ENCODE assay signal across 18 mouse cellular contexts in the genomic region with DNA sequence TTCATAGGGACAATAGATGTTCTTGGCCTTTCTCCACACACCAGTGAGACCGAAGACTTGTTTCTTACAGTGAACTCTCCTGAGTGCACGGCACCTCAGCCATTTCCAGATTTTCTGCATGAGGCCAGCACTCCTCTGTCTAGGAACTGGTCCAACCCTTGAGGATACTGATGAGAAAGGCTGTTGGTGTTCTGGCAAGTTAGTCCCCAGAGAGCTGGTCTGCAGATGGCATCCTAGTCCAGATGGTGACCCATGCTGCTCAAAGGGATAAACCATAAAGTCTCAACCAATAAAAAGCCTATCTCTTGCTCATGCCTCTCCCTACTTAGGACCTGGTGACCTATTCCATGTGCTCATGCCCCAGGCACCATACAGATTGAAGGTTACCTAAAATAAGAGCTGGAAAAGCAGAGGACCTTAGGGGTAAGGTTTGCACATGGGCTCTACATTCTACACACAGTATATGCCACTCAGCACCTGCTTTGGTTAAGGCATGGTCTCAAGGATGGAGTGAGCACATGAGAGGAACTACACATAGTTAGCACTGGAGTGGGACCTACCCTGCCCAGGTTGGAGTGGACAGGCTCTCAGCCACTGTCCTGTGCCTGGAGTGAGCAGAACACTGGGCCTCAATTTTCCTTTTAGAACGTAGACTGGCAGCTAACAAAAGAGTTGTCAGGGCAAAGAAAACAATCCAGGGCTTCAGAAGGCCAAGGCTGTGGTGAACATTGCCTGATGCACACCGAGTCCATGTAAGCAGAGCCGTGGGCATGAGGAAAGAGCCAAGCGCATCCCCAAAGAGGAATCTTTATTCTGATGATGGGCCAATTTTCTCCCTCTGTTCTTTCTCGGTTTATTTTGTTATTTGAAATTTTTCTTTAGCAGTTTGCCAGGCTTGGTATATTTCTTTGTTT.
DNase-seq lines count a peak whose midpoint lies in the region; ATAC-seq and TF ChIP-seq lines count a peak whose summit lies in the region.
"Had no signal": no experiment of that assay in that cellular context is flagged by ENCODE, and none has a peak within 500 bp of the region (broad histone marks: within the 10 kb centered on the region; RNA-seq: fewer than 3 reads in every experiment).

No protein-coding gene starts in this region.

- no peak overlapping the region for H3K9ac ChIP-seq in hindbrain, embryonic 11.5 days (ENCODE audit: low read depth, low read length)
- no peak overlapping the region for H3K9ac ChIP-seq in forebrain, postnatal 0 days
- no peak overlapping the region for H3K9ac ChIP-seq in neural tube, embryonic 14.5 days (replicated peaks; ENCODE audit: low read depth, low read length)
- H3K9ac ChIP-seq in liver, postnatal 0 days (replicated peaks), result no peak overlapping the region
- H3K9ac ChIP-seq: liver, embryonic 13.5 days had no signal

- H3K4me2 ChIP-seq in hindbrain, embryonic 11.5 days (replicated peaks; ENCODE audit: low read depth, low read length), result no peak overlapping the region
- no peak overlapping the region for H3K4me2 ChIP-seq in forebrain, postnatal 0 days (ENCODE audit: low read depth)
- no peak overlapping the region for H3K4me2 ChIP-seq in neural tube, embryonic 14.5 days (ENCODE audit: low read depth, low read length)
- no peak overlapping the region for H3K4me2 ChIP-seq in liver, postnatal 0 days (ENCODE audit: low read depth, low read length)
- H3K4me2 ChIP-seq: liver, embryonic 13.5 days had no signal

- H3K4me3 ChIP-seq in hindbrain, embryonic 10.5 days, result no peak overlapping the region
- no peak overlapping the region for H3K4me3 ChIP-seq in hindbrain, embryonic 11.5 days (ENCODE audit: low read depth, low read length)
- H3K4me3 ChIP-seq in forebrain, postnatal 0 days (ENCODE audit: low read depth, low read length), result no peak overlapping the region
- no peak overlapping the region for H3K4me3 ChIP-seq in neural tube, embryonic 14.5 days (ENCODE audit: low read depth, low read length)
- H3K4me3 ChIP-seq in liver, postnatal 0 days (ENCODE audit: low read depth, low read length), result no peak overlapping the region
- H3K4me3 ChIP-seq: liver, embryonic 13.5 days; megakaryocyte, embryonic 14.5 days had no signal

- H3K9me3 ChIP-seq in hindbrain, embryonic 10.5 days, result no peaks in the 10 kb centered on the region
- H3K9me3 ChIP-seq in hindbrain, embryonic 11.5 days (ENCODE audit: control insufficient read depth, low read length), result no peaks in the 10 kb centered on the region
- H3K9me3 ChIP-seq in forebrain, postnatal 0 days (ENCODE audit: low read length), result no peaks in the 10 kb centered on the region
- no peaks in the 10 kb centered on the region for H3K9me3 ChIP-seq in neural tube, embryonic 14.5 days (ENCODE audit: control insufficient read depth, low read length)
- H3K9me3 ChIP-seq in liver, postnatal 0 days (ENCODE audit: low read length), result no peaks in the 10 kb centered on the region
- H3K9me3 ChIP-seq: liver, embryonic 13.5 days; megakaryocyte, embryonic 14.5 days had no signal

- no peaks in the 10 kb centered on the region for H3K36me3 ChIP-seq in hindbrain, embryonic 10.5 days
- H3K36me3 ChIP-seq in hindbrain, embryonic 11.5 days (ENCODE audit: control insufficient read depth, insufficient read depth, low read length), result no peaks in the 10 kb centered on the region
- H3K36me3 ChIP-seq in forebrain, postnatal 0 days (ENCODE audit: insufficient read depth), result no peaks in the 10 kb centered on the region
- no peaks in the 10 kb centered on the region for H3K36me3 ChIP-seq in neural tube, embryonic 14.5 days (ENCODE audit: control insufficient read depth, insufficient read depth, low read length)
- no peaks in the 10 kb centered on the region for H3K36me3 ChIP-seq in liver, postnatal 0 days (replicated peaks; ENCODE audit: insufficient read depth, low read length)
- H3K36me3 ChIP-seq: liver, embryonic 13.5 days had no signal

- TF ChIP-seq EP300 in liver, postnatal 0 days (IDR thresholded peaks at IDR 0.05; ENCODE audit: low read depth), result no peak

- peak overlapping the region; percentile 66 for H3K27ac ChIP-seq in hindbrain, embryonic 10.5 days
- no peak overlapping the region for H3K27ac ChIP-seq in hindbrain, embryonic 11.5 days (ENCODE audit: low read depth, low read length)
- peak overlapping the region; percentile 62 for H3K27ac ChIP-seq in forebrain, postnatal 0 days (ENCODE audit: low read depth, low read length)
- H3K27ac ChIP-seq in neural tube, embryonic 14.5 days (ENCODE audit: low read depth, low read length), result peak overlapping the region; percentile 77
- no peak overlapping the region for H3K27ac ChIP-seq in liver, postnatal 0 days (ENCODE audit: low read depth)
- H3K27ac ChIP-seq: liver, embryonic 13.5 days had no signal

- no peaks in the 10 kb centered on the region for H3K27me3 ChIP-seq in hindbrain, embryonic 10.5 days (ENCODE audit: insufficient read depth, poor library complexity, severe bottlenecking)
- H3K27me3 ChIP-seq in hindbrain, embryonic 11.5 days (ENCODE audit: control insufficient read depth, insufficient read depth, low read length), result no peaks in the 10 kb centered on the region
- no peaks in the 10 kb centered on the region for H3K27me3 ChIP-seq in forebrain, postnatal 0 days (ENCODE audit: insufficient read depth, low read length)
- no peaks in the 10 kb centered on the region for H3K27me3 ChIP-seq in neural tube, embryonic 14.5 days (ENCODE audit: control insufficient read depth, insufficient read depth, low read length)
- H3K27me3 ChIP-seq in liver, postnatal 0 days (ENCODE audit: insufficient read depth, low read length), result no peaks in the 10 kb centered on the region
- H3K27me3 ChIP-seq: liver, embryonic 13.5 days; megakaryocyte, embryonic 14.5 days had no signal

- TF ChIP-seq CTCF in forebrain, postnatal 0 days (IDR thresholded peaks at IDR 0.05; ENCODE audit: low read depth), result no peak
- no peak for TF ChIP-seq CTCF in liver, postnatal 0 days (IDR thresholded peaks at IDR 0.05; ENCODE audit: low read depth)

- no peak for ATAC-seq in hindbrain, embryonic 11.5 days (ENCODE audit: low FRiP score)
- ATAC-seq in forebrain, postnatal 0 days, result peak; percentile 43; the same call in 1 of the 2 replicates
- ATAC-seq in neural tube, embryonic 14.5 days (ENCODE audit: low read depth), result no peak
- ATAC-seq in liver, postnatal 0 days, result no peak
- ATAC-seq: lung, postnatal 0 days had no signal

- no peak for DNase-seq in hindbrain, embryonic 10.5 days (ENCODE audit: low spot score)
- DNase-seq in hindbrain, embryonic 11.5 days (ENCODE audit: low spot score), result no peak
- peak; percentile 10 for DNase-seq in brain, embryonic 18.5 days (ENCODE audit: low read depth, low spot score)
- DNase-seq in forebrain, postnatal 0 days, result peak; percentile 46
- DNase-seq in right cerebral cortex, postnatal 10 days (ENCODE audit: low spot score in 2 of 2), result no peak
- DNase-seq in liver, postnatal 0 days, result no peak
- DNase-seq: B cell, adult 2 months; cerebellum, adult 2 months; embryo, embryonic 11 days; kidney, adult 2 months; kidney, postnatal 4 days; layer of hippocampus, postnatal 36 days; liver, embryonic 13.5 days; retina, postnatal 1 day; thymus, postnatal 14 days had no signal

- peaks cover 11% of the 10 kb centered on the region; the same call in 1 of the 2 replicates for H3K4me1 ChIP-seq in hindbrain, embryonic 10.5 days (replicated peaks)
- H3K4me1 ChIP-seq in hindbrain, embryonic 11.5 days (replicated peaks; ENCODE audit: control insufficient read depth, insufficient read depth, low read length), result no peaks in the 10 kb centered on the region
- H3K4me1 ChIP-seq in forebrain, postnatal 0 days (ENCODE audit: insufficient read depth), result peaks cover 13% of the 10 kb centered on the region; the same call in 1 of the 2 replicates
- H3K4me1 ChIP-seq in neural tube, embryonic 14.5 days (ENCODE audit: control insufficient read depth, insufficient read depth, low read length), result peaks cover 9% of the 10 kb centered on the region
- no peaks in the 10 kb centered on the region for H3K4me1 ChIP-seq in liver, postnatal 0 days (ENCODE audit: insufficient read depth)
- H3K4me1 ChIP-seq: liver, embryonic 13.5 days; megakaryocyte, embryonic 14.5 days had no signal

- 77% methylated on average over 7 of the region's 7 CpGs for WGBS in hindbrain, embryonic 10.5 days
- 83% methylated on average over 7 of the region's 7 CpGs for WGBS in hindbrain, embryonic 11.5 days
- 29% methylated on average over 7 of the region's 7 CpGs for WGBS in forebrain, postnatal 0 days
- 66% methylated on average over 7 of the region's 7 CpGs for WGBS in neural tube, embryonic 14.5 days
- 80% methylated on average over 7 of the region's 7 CpGs for WGBS in liver, postnatal 0 days (ENCODE audit: insufficient replicate concordance)

Comparison
In these comparisons a context has a peak if more than half of its experiments do, and no peak if none do; other contexts are left out.
1. H3K27ac ChIP-seq: peak in hindbrain, embryonic 10.5 days (single experiment), forebrain, postnatal 0 days (single experiment) and neural tube, embryonic 14.5 days (single experiment); none in hindbrain, embryonic 11.5 days (single experiment) and liver, postnatal 0 days (single experiment).
2. DNase-seq: peak in brain, embryonic 18.5 days (single experiment) and forebrain, postnatal 0 days (single experiment); none in hindbrain, embryonic 10.5 days (single experiment), hindbrain, embryonic 11.5 days (single experiment), right cerebral cortex, postnatal 10 days (0 of 2) and liver, postnatal 0 days (single experiment).